Mouse (Mus musculus) subcutaneous adipose tissue, adult 2 months (tissue): ENCODE measurements around the gene Rap2a. TPM values are rescaled to one million over a fixed set of nuclear protein-coding genes. Genes with fewer than 3 reads are reported as not detected.

Source experiments
- polyA plus RNA-seq: library from polyadenylated mRNA; depleted of rRNA; stranded (reverse); fragments of >200 nt; gene quantifications from 2 replicates; pipeline ENCODE4 v1.2.3, GENCODE M21; 2012; ENCODE audit warnings: low replicate concordance; rRNA removed

The Rap2a gene
- 12.6 and 22.2 TPM in 2 replicates for polyA plus RNA-seq

GRCm38 (mm10) chr14:120477982-120478568, at the start of gene Rap2a:
Rap2a (plus strand) TSS chr14:120478444.

Other genes starting within 250 kb of the Rap2a start
- 111 and 139 TPM in 2 replicates for gene Mbnl2, start 202.8 kb upstream of the Rap2a start, polyA plus RNA-seq